Mouse (Mus musculus) lung, postnatal 14 days (tissue): Measurements from ENCODE around the gene Ccser1.

Source experiments
- DNase-seq: peaks from one replicate; pipeline ENCODE4 v3.0.0; 2021

Ccser1 gene

GRCm38 (mm10) chr6:61300975-61301374, 120.9 kb downstream of the Ccser1 start:
- no peak for DNase-seq

GRCm38 (mm10) chr6:61301631-61302030, 121.5 kb downstream of the Ccser1 start:
- no peak for DNase-seq

- no peak for DNase-seq
These were observed 131.4 kb downstream of the Ccser1 start for GRCm38 (mm10) chr6:61311324-61312091.

- DNase-seq: peak; percentile 37
These were observed 135.9 kb downstream of the Ccser1 start for GRCm38 (mm10) chr6:61315884-61316601.

GRCm38 (mm10) chr6:61320842-61321241, 140.7 kb downstream of the Ccser1 start:
- no peak for DNase-seq

- no peak for DNase-seq
These were observed 142.2 kb downstream of the Ccser1 start for GRCm38 (mm10) chr6:61322328-61322727.

GRCm38 (mm10) chr6:61326131-61326530, 146.0 kb downstream of the Ccser1 start:
- no peak for DNase-seq

- no peak for DNase-seq
These were observed 148.9 kb downstream of the Ccser1 start for GRCm38 (mm10) chr6:61328981-61329380.

GRCm38 (mm10) chr6:61329593-61330540, 149.7 kb downstream of the Ccser1 start:
- no peak for DNase-seq

GRCm38 (mm10) chr6:61334466-61334865, 154.3 kb downstream of the Ccser1 start:
- no peak for DNase-seq

GRCm38 (mm10) chr6:61347045-61347838, 167.1 kb downstream of the Ccser1 start:
- no peak for DNase-seq

GRCm38 (mm10) chr6:61363722-61364121, 183.6 kb downstream of the Ccser1 start:
- DNase-seq: no peak

GRCm38 (mm10) chr6:61382526-61382925, 202.4 kb downstream of the Ccser1 start:
- DNase-seq: no peak

- DNase-seq: no peak
These were observed 202.9 kb downstream of the Ccser1 start for GRCm38 (mm10) chr6:61382991-61383390.

- DNase-seq: no peak
These were observed 206.9 kb downstream of the Ccser1 start for GRCm38 (mm10) chr6:61387046-61387445.

- no peak for DNase-seq
These were observed 247.4 kb downstream of the Ccser1 start for GRCm38 (mm10) chr6:61427490-61427889.

GRCm38 (mm10) chr6:61430881-61431725, 251.0 kb downstream of the Ccser1 start:
- DNase-seq: peak; percentile 2

GRCm38 (mm10) chr6:61431726-61431984, 251.5 kb downstream of the Ccser1 start:
- DNase-seq: no peak

- no peak for DNase-seq
These were observed 252.0 kb downstream of the Ccser1 start for GRCm38 (mm10) chr6:61432167-61432566.

GRCm38 (mm10) chr6:61432703-61433102, 252.6 kb downstream of the Ccser1 start:
- no peak for DNase-seq

GRCm38 (mm10) chr6:61438165-61438564, 258.0 kb downstream of the Ccser1 start:
- DNase-seq: no peak
